Mouse (Mus musculus): ENCODE data around the gene Zfp804a. TPM values are rescaled to one million over a fixed set of nuclear protein-coding genes. Genes with fewer than 3 reads are reported as not detected.

Gene Zfp804a
- total RNA-seq, 2 experiments from 2014 or later = 0.07 to 0.20 TPM

GRCm38 (mm10) chr2:82253382-82253781 lies 200.4 kb downstream of the Zfp804a start:
- DNase-seq = no peak

GRCm38 (mm10) chr2:82282591-82283269 lies 229.7 kb downstream of the Zfp804a start:
- DNase-seq = no peak

- no peak for DNase-seq
Measured at GRCm38 (mm10) chr2:82294932-82295493, 242.0 kb downstream of the Zfp804a start.

All from adrenal gland, postnatal 36 days (tissue).